Mouse (Mus musculus) lung, adult 10 weeks (tissue): Measurements from ENCODE around the gene Slc25a5. TPM values are rescaled to one million over a fixed set of nuclear protein-coding genes. Genes with fewer than 3 reads are reported as not detected.

Experiments used
- polyA plus RNA-seq: library from polyadenylated mRNA; stranded (reverse); fragments of 350-450 nt; fragmentation: Illumina TruSeq; extraction: RNeasy Lipid Tissue Mini Kit (QIAGEN cat#74804); gene quantifications from one replicate; pipeline ENCODE4 v1.2.3, GENCODE M21; 2014; ENCODE audit warnings: low read depth, low replicate concordance; ENCODE audit not compliant: insufficient read depth

Slc25a5 gene
- polyA plus RNA-seq = 315 TPM

GRCm38 (mm10) chrX:36795424-36796162, at the start of gene Slc25a5:
Slc25a5 (plus strand) TSS chrX:36795651.

Other genes starting within 250 kb of the Slc25a5 start
- 231 TPM for gene Pgrmc1, start 197.4 kb upstream of the Slc25a5 start, polyA plus RNA-seq
- gene Akap17b, start 150.3 kb upstream of the Slc25a5 start, polyA plus RNA-seq = 0.91 TPM
- 0.58 TPM for gene Slc25a43, start 52.0 kb upstream of the Slc25a5 start, polyA plus RNA-seq
- gene Ube2a, start 78.2 kb downstream of the Slc25a5 start, polyA plus RNA-seq = 46.0 TPM
- 23.1 TPM for gene C330007P06Rik, start 78.5 kb downstream of the Slc25a5 start, polyA plus RNA-seq
- 2.6 TPM for gene Nkrf, start 107.2 kb downstream of the Slc25a5 start, polyA plus RNA-seq
- 6.1 TPM for gene Sept6, start 196.1 kb downstream of the Slc25a5 start, polyA plus RNA-seq